Mouse (Mus musculus): ENCODE data around the gene Ttc12. TPM values are rescaled to one million over a fixed set of nuclear protein-coding genes. Genes with fewer than 3 reads are reported as not detected.

The Ttc12 gene
- polyA plus RNA-seq (2014; fragmentation: Illumina TruSeq; extraction: RNeasy Lipid Tissue Mini Kit (QIAGEN cat#74804); ENCODE audit: low read depth, low replicate concordance) = 1.6 TPM

GRCm38 (mm10) chr9:49485892-49486311 lies at the start of gene Ttc12:
TSS of gene Ttc12 (minus strand) at chr9:49486225.

GRCm38 (mm10) chr9:49426921-49427320 lies 59.1 kb downstream of the Ttc12 start, which contains the start of gene Ankk1:
TSS of gene Ankk1 (minus strand) at chr9:49427021.

Other genes with a start within 250 kb of the Ttc12 start
- gene Gm4894, start 235.7 kb downstream of the Ttc12 start, polyA plus RNA-seq (2014; fragmentation: Illumina TruSeq; extraction: RNeasy Lipid Tissue Mini Kit (QIAGEN cat#74804); ENCODE audit: low read depth, low replicate concordance) = not detected
- gene Drd2, start 145.6 kb downstream of the Ttc12 start, polyA plus RNA-seq (2014; fragmentation: Illumina TruSeq; extraction: RNeasy Lipid Tissue Mini Kit (QIAGEN cat#74804); ENCODE audit: low read depth, low replicate concordance) = not detected
- not detected for gene Ankk1, start 59.2 kb downstream of the Ttc12 start, polyA plus RNA-seq (2014; fragmentation: Illumina TruSeq; extraction: RNeasy Lipid Tissue Mini Kit (QIAGEN cat#74804); ENCODE audit: low read depth, low replicate concordance)